Mouse (Mus musculus) myocyte (in vitro differentiated cells): ENCODE measurements around the gene Camta1. TPM values are rescaled to one million over a fixed set of nuclear protein-coding genes. Genes with fewer than 3 reads are reported as not detected.

Experiments
- H3K27me3 ChIP-seq: one replicate; pipeline ENCODE4 v1.6.1; 2011; ENCODE audit not compliant: control insufficient read depth, insufficient read depth, insufficient read length
- H3K36me3 ChIP-seq: one replicate; pipeline ENCODE4 v1.6.1; 2011; ENCODE audit not compliant: control insufficient read depth, insufficient read depth
- H3K4me2 ChIP-seq: one replicate; pipeline ENCODE4 v1.6.1; 2011; ENCODE audit warnings: low read depth, control low read depth
- H3K4me3 ChIP-seq: one replicate; pipeline ENCODE4 v1.5.1; 2011; ENCODE audit warnings: mild to moderate bottlenecking, control low read depth, moderate library complexity
- H3K79me2 ChIP-seq: one replicate; pipeline ENCODE4 v1.6.1; 2011; ENCODE audit not compliant: control insufficient read depth, insufficient read depth
- H3ac ChIP-seq: one replicate; pipeline ENCODE4 v1.6.1; 2011; ENCODE audit not compliant: control insufficient read depth, insufficient read length
- CEBPB ChIP-seq: IDR thresholded peaks from 2 replicates; pipeline ENCODE4 v1.6.1; 2011; ENCODE audit warnings: mild to moderate bottlenecking, moderate library complexity; ENCODE audit not compliant: poor library complexity, insufficient read depth, severe bottlenecking
- E2F4 ChIP-seq: IDR thresholded peaks from one replicate; pipeline ENCODE4 v1.6.1; 2011; ENCODE audit warnings: mild to moderate bottlenecking, control low read depth, moderate library complexity; ENCODE audit not compliant: insufficient read depth
- MAX ChIP-seq: IDR thresholded peaks from one replicate; pipeline ENCODE4 v1.6.1; 2011; ENCODE audit warnings: low read depth, mild to moderate bottlenecking, control low read depth
- MYOD1 ChIP-seq, 3 experiments: IDR thresholded peaks; one replicate each; pipeline ENCODE4 v1.6.1; 2011; ENCODE audit warnings: control low read depth in 2 of 3, low read depth in 2 of 3, mild to moderate bottlenecking in 2 of 3, moderate library complexity in 1 of 3; ENCODE audit not compliant: insufficient read length in 2 of 3, control insufficient read depth in 1 of 3
- MYOG ChIP-seq, 3 experiments: IDR thresholded peaks; one replicate each; pipeline ENCODE4 v1.6.1; 2011; ENCODE audit warnings: control low read depth in 2 of 3, low read depth in 2 of 3, mild to moderate bottlenecking in 2 of 3; ENCODE audit not compliant: insufficient read length in 2 of 3, control insufficient read depth in 1 of 3, insufficient read depth in 1 of 3
- POLR2A ChIP-seq: IDR thresholded peaks from one replicate; pipeline ENCODE4 v1.6.1; 2011; ENCODE audit warnings: low read depth, mild to moderate bottlenecking, control low read depth, moderate library complexity; ENCODE audit not compliant: insufficient read length
- POLR2AphosphoS2 ChIP-seq: IDR thresholded peaks from one replicate; pipeline ENCODE4 v1.6.1; 2011; ENCODE audit warnings: low read depth, control low read depth; ENCODE audit not compliant: insufficient read length
- REST ChIP-seq: IDR thresholded peaks from one replicate; pipeline ENCODE4 v1.6.1; 2011; ENCODE audit warnings: mild to moderate bottlenecking, control low read depth, moderate library complexity; ENCODE audit not compliant: insufficient read depth, insufficient read length
- SRF ChIP-seq: IDR thresholded peaks from one replicate; pipeline ENCODE4 v1.6.1; 2011; ENCODE audit warnings: low read depth; ENCODE audit not compliant: control insufficient read depth, insufficient read length
- TCF12 ChIP-seq: IDR thresholded peaks from one replicate; pipeline ENCODE4 v1.6.1; 2011; ENCODE audit warnings: mild to moderate bottlenecking, control low read depth; ENCODE audit not compliant: poor library complexity, insufficient read depth, severe bottlenecking
- TCF3 ChIP-seq: IDR thresholded peaks from one replicate; pipeline ENCODE4 v1.6.1; 2011; ENCODE audit warnings: low read depth, control low read depth; ENCODE audit not compliant: insufficient read length
- USF1 ChIP-seq: IDR thresholded peaks from one replicate; pipeline ENCODE4 v1.6.1; 2011; ENCODE audit warnings: low read depth, mild to moderate bottlenecking, control low read depth, moderate library complexity
- polyA plus RNA-seq: library from polyadenylated mRNA; unstranded; fragments of >200 nt; fragmentation: generic; extraction: Trizol; gene quantifications from one replicate; pipeline ENCODE4 v1.2.1, GENCODE M21; 2012; ENCODE audit warnings: missing spikeins

Camta1 gene
- polyA plus RNA-seq, 1 experiment, result 40.6 TPM

DNA sequence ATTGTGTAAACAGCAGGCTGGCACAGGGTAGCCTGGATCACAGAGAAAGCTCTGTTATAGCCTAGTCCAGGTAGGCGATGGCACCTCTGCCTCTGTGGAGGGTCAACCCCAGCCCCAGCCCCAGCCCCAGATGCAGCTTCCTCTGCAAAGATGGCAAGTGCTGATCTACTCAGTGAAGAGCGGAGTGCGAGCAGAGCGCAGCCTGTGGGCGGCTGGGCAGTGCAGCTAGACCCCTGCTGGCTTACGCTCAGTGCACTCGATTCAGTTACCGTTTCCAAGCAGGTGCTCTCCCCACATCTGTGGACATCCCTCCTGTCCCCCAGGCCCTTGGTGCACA, 377.7 kb downstream of the Camta1 start:
- H3K27me3 ChIP-seq, result no peaks in the 10 kb centered on the region
- TF ChIP-seq E2F4 (no peak), TCF3 (no peak), USF1 (no peak), REST (no peak), TCF12 (no peak), POLR2AphosphoS2 (no peak), CEBPB (no peak)
- no peak overlapping the region for H3K4me2 ChIP-seq
- no peak overlapping the region for H3ac ChIP-seq
- no peak overlapping the region for H3K4me3 ChIP-seq
- H3K79me2 ChIP-seq, result no peaks in the 10 kb centered on the region
- H3K36me3 ChIP-seq, result no peaks in the 10 kb centered on the region

DNA sequence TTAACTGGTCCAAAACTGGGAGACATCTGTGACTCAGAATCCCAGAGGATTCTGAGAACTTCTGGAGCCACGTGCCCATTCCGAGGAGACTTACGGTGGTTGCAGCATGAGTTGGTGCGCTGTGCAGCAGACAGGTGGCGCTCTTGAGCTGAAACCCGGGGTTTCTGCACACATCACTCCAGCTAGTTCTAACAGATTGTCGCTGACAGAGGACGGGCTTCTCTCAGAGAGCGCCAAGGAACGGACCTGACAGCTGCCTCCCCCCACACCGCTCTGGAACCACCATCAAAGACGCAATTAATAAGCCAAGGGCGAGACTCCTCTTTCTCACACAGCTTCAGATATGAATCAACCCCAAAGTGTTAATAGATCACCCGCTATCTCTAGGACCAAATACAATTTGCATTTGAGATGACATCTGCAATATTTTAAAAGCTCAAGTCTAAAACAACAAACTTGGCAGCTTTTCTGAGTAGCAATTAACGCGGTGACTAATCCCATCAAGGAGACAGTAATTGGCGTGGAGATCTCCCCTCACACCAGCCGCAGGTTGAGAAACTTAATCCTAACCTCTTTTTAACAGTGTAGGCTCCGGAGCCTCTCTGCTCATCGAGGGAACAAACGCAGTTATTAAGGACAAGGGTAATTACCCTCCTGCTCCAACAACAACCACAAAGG, 378.2 kb downstream of the Camta1 start:
- H3K4me2 ChIP-seq, result no peak overlapping the region
- H3K4me3 ChIP-seq, result no peak overlapping the region
- no peak for TF ChIP-seq TCF12
- no peak for TF ChIP-seq USF1
- TF ChIP-seq TCF3, result no peak
- no peak for TF ChIP-seq MAX
- TF ChIP-seq POLR2AphosphoS2, result no peak
- no peak for TF ChIP-seq REST
- no peak for TF ChIP-seq CEBPB
- TF ChIP-seq SRF, result no peak
- TF ChIP-seq E2F4, result no peak
- no peaks in the 10 kb centered on the region for H3K36me3 ChIP-seq
- H3ac ChIP-seq, result no peak overlapping the region
- no peaks in the 10 kb centered on the region for H3K27me3 ChIP-seq
- no peaks in the 10 kb centered on the region for H3K79me2 ChIP-seq

DNA sequence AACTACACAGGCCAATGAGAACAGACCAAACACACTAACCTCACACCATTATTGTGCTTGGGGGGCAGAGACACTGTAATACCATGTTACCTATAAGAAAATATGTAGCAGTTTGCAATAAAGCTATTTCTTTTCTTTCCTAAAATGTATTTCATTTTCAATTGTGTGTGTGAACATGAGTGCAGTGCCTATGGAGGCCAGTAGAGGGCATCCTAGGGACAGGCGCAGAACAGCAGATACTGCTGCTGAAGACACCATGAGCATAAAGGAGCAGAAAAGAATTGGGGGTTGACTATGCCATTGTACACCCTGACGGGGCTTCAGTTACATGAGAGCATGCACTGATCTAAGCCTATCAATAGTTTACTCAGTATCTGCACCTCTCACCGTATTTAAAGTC, 380.7 kb downstream of the Camta1 start:
- Histone ChIP-seq H3K4me2 (no peak overlapping the region), H3K4me3 (no peak overlapping the region), H3ac (no peak overlapping the region), H3K79me2 (no peaks in the 10 kb centered on the region), H3K36me3 (no peaks in the 10 kb centered on the region), H3K27me3 (no peaks in the 10 kb centered on the region)
- no peak for TF ChIP-seq CEBPB
- TF ChIP-seq POLR2A, result no peak
- no peak for TF ChIP-seq MYOG (IDR thresholded peaks at IDR 0.05; ENCODE audit: control insufficient read depth in 1 of 3, insufficient read depth in 1 of 3, insufficient read length in 2 of 3, low read depth in 2 of 3)
- no peak for TF ChIP-seq E2F4
- TF ChIP-seq SRF, result no peak
- no peak for TF ChIP-seq USF1
- no peak for TF ChIP-seq TCF12
- no peak for TF ChIP-seq POLR2AphosphoS2
- TF ChIP-seq MAX, result no peak
- TF ChIP-seq TCF3, result no peak
- no peak for TF ChIP-seq REST
- no peak for TF ChIP-seq MYOD1 (IDR thresholded peaks at IDR 0.05; ENCODE audit: control insufficient read depth in 1 of 3, insufficient read length in 2 of 3, low read depth in 2 of 3)

DNA sequence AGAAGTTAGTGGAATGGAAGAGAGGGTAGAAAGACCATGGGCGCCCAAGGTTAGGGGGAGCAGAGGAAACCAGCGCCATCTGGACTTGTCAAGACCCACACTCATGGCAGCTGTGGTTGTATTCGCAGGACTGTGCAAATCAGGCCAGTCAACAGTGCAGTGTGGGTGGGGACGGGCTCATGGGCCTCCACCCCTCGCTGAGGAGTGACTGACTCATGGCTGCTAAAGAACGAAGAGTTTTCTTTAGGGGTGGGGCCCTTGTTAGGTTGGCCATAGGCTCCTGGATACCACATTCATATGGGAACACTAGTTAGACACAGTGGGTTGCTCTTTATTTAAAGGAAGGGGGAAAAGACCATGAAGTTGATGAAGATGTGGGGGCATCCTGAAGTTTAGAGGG, 383.7 kb downstream of the Camta1 start:
- Histone ChIP-seq H3K27me3 (no peaks in the 10 kb centered on the region), H3ac (no peak overlapping the region), H3K4me3 (no peak overlapping the region), H3K4me2 (no peak overlapping the region), H3K79me2 (no peaks in the 10 kb centered on the region), H3K36me3 (no peaks in the 10 kb centered on the region)
- TF ChIP-seq MAX (no peak), TCF3 (no peak), E2F4 (no peak), MYOG (IDR thresholded peaks at IDR 0.05; ENCODE audit: control insufficient read depth in 1 of 3, insufficient read depth in 1 of 3, insufficient read length in 2 of 3, low read depth in 2 of 3) (no peak), CEBPB (no peak), TCF12 (no peak), POLR2A (no peak), SRF (no peak), REST (no peak), POLR2AphosphoS2 (no peak), MYOD1 (IDR thresholded peaks at IDR 0.05; ENCODE audit: control insufficient read depth in 1 of 3, insufficient read length in 2 of 3, low read depth in 2 of 3) (no peak), USF1 (no peak)
